Mouse (Mus musculus) small intestine, adult 2 months (tissue): ENCODE measurements around the gene Gal3st1. TPM values are rescaled to one million over a fixed set of nuclear protein-coding genes. Genes with fewer than 3 reads are reported as not detected.

Source experiments
- H3K27ac ChIP-seq: fragments of 200-500 bp; 2 replicates; pipeline ENCODE4 v1.5.1; 2012; ENCODE audit warnings: low read depth, low read length, control low read depth, inconsistent platforms; ENCODE audit not compliant: insufficient read depth
- H3K27me3 ChIP-seq: fragments of 200-500 bp; 2 replicates; pipeline ENCODE4 v1.6.1; 2012; ENCODE audit warnings: mild to moderate bottlenecking, moderate library complexity, low read length, inconsistent platforms; ENCODE audit not compliant: control insufficient read depth, insufficient read depth
- H3K36me3 ChIP-seq: fragments of 200-500 bp; 2 replicates; pipeline ENCODE4 v1.6.1; 2012; ENCODE audit warnings: mild to moderate bottlenecking, low read length, control low read depth, inconsistent platforms; ENCODE audit not compliant: control insufficient read depth, insufficient read depth
- H3K4me1 ChIP-seq: fragments of 200-500 bp; 2 replicates; pipeline ENCODE4 v1.6.1; 2012; ENCODE audit warnings: low read length, inconsistent platforms, mixed read lengths; ENCODE audit not compliant: control insufficient read depth, insufficient read depth, insufficient read length
- H3K4me3 ChIP-seq: fragments of 200-500 bp; 2 replicates; pipeline ENCODE4 v1.5.1; 2012; ENCODE audit warnings: low read depth, mild to moderate bottlenecking, control low read depth, inconsistent platforms, low read length, moderate library complexity
- CTCF ChIP-seq: fragments of 200-500 bp; IDR thresholded peaks from 2 replicates; pipeline ENCODE4 v1.5.1; 2012; ENCODE audit warnings: low read depth, mild to moderate bottlenecking, control low read depth, inconsistent platforms, low read length, moderate library complexity, mixed read lengths; ENCODE audit not compliant: insufficient replicate concordance, insufficient read length; ENCODE audit errors: extremely low read depth
- POLR2A ChIP-seq: fragments of 200-500 bp; IDR thresholded peaks from 2 replicates; pipeline ENCODE4 v1.6.1; 2012; ENCODE audit warnings: low read depth, mild to moderate bottlenecking, control low read depth, inconsistent platforms, low read length, moderate library complexity
- WGBS: fragments of 180-500 bp; shearing (Covaris S2); methylation state at CpG from one replicate; pipeline ENCODE4 v1.1.7; 2018; 5-methylcytosine and 5-hydroxymethylcytosine counted together
- polyA plus RNA-seq: library from polyadenylated mRNA; depleted of rRNA; stranded (reverse); fragments of >200 nt; gene quantifications from 2 replicates; pipeline ENCODE4 v1.2.3, GENCODE M21; 2012

Gene Gal3st1
- polyA plus RNA-seq, 1 experiment = 124 TPM

- no peaks in the 10 kb centered on the region for H3K27me3 ChIP-seq
- peak overlapping the region; percentile 78 for H3K4me3 ChIP-seq
- WGBS = 4% methylated on average over 15 of the region's 15 CpGs
- H3K4me1 ChIP-seq = peaks cover 25% of the 10 kb centered on the region; the same call in 1 of the 2 replicates
- H3K36me3 ChIP-seq = peaks cover 7% of the 10 kb centered on the region
- peak overlapping the region; percentile 90 for H3K27ac ChIP-seq
- TF ChIP-seq POLR2A (no peak), CTCF (no peak)
Observed at GRCm38 (mm10) chr11:3983863-3984745, 668 bp downstream of the Gal3st1 start.

- no peak for TF ChIP-seq POLR2A
- TF ChIP-seq CTCF = no peak
- WGBS = 88% methylated on average over 3 of the region's 3 CpGs
- peaks cover 14% of the 10 kb centered on the region; the same call in 1 of the 2 replicates for H3K4me1 ChIP-seq
- H3K4me3 ChIP-seq = no peak overlapping the region
- H3K27me3 ChIP-seq = no peaks in the 10 kb centered on the region
- no peak overlapping the region for H3K27ac ChIP-seq
- H3K36me3 ChIP-seq = no peaks in the 10 kb centered on the region; the same call in 1 of the 2 replicates
Observed at GRCm38 (mm10) chr11:3989748-3990147, 6.3 kb downstream of the Gal3st1 start.

- TF ChIP-seq CTCF = no peak
- no peak for TF ChIP-seq POLR2A
- Histone ChIP-seq H3K27me3 (no peaks in the 10 kb centered on the region), H3K4me1 (peaks cover 6% of the 10 kb centered on the region; the same call in 1 of the 2 replicates), H3K36me3 (peaks cover 12% of the 10 kb centered on the region), H3K27ac (no peak overlapping the region), H3K4me3 (no peak overlapping the region)
- WGBS = 73% methylated on average over 6 of the region's 6 CpGs
Observed at GRCm38 (mm10) chr11:3993132-3993531, 9.7 kb downstream of the Gal3st1 start.

GRCm38 (mm10) chr11:3993914-3994313 is 10.5 kb downstream of the Gal3st1 start:
- TF ChIP-seq POLR2A = no peak
- Histone ChIP-seq H3K4me1 (peaks cover 3% of the 10 kb centered on the region; the same call in 1 of the 2 replicates), H3K27ac (no peak overlapping the region), H3K4me3 (no peak overlapping the region), H3K27me3 (no peaks in the 10 kb centered on the region), H3K36me3 (peaks cover 20% of the 10 kb centered on the region)
- WGBS = 92% methylated on average over 6 of the region's 6 CpGs

- no peak for TF ChIP-seq CTCF
- no peak for TF ChIP-seq POLR2A
- H3K4me1 ChIP-seq = no peaks in the 10 kb centered on the region
- H3K36me3 ChIP-seq = peaks cover 23% of the 10 kb centered on the region
- 78% methylated on average over 5 of the region's 5 CpGs for WGBS
- H3K27ac ChIP-seq = no peak overlapping the region
- H3K27me3 ChIP-seq = no peaks in the 10 kb centered on the region
- no peak overlapping the region for H3K4me3 ChIP-seq
Observed at GRCm38 (mm10) chr11:3995511-3995910, 12.1 kb downstream of the Gal3st1 start.

- no peaks in the 10 kb centered on the region for H3K27me3 ChIP-seq
- no peak for TF ChIP-seq POLR2A
- TF ChIP-seq CTCF = no peak
- H3K4me3 ChIP-seq = no peak overlapping the region
- H3K27ac ChIP-seq = no peak overlapping the region
- H3K4me1 ChIP-seq = no peaks in the 10 kb centered on the region
- 87% methylated on average over 3 of the region's 3 CpGs for WGBS
- H3K36me3 ChIP-seq = peaks cover 23% of the 10 kb centered on the region
Observed at GRCm38 (mm10) chr11:3996840-3997239, 13.4 kb downstream of the Gal3st1 start.

GRCm38 (mm10) chr11:3997978-3998720 is 14.7 kb downstream of the Gal3st1 start:
- H3K4me3 ChIP-seq = peak overlapping the region; percentile 37
- H3K27ac ChIP-seq = no peak overlapping the region
- peaks cover 23% of the 10 kb centered on the region for H3K36me3 ChIP-seq
- no peak for TF ChIP-seq POLR2A
- no peak for TF ChIP-seq CTCF
- no peaks in the 10 kb centered on the region for H3K4me1 ChIP-seq
- WGBS = 66% methylated on average over 66 of the region's 66 CpGs
- H3K27me3 ChIP-seq = no peaks in the 10 kb centered on the region
